Mouse (Mus musculus) olfactory bulb, adult 2 months (tissue): ENCODE results near the gene Srd5a3.

Experiments used
- CTCF ChIP-seq: fragments of 200-500 bp; IDR thresholded peaks from 2 replicates; pipeline ENCODE4 v1.5.1; 2012; ENCODE audit warnings: low read depth, mild to moderate bottlenecking, low read length, moderate library complexity; ENCODE audit not compliant: insufficient read depth
- POLR2A ChIP-seq: fragments of 200-500 bp; IDR thresholded peaks from 2 replicates; pipeline ENCODE4 v1.6.1; 2012; ENCODE audit warnings: mild to moderate bottlenecking, low read depth, low read length, moderate library complexity; ENCODE audit not compliant: insufficient read depth

- TF ChIP-seq CTCF, result no peak
- TF ChIP-seq POLR2A, result no peak
Observed at GRCm38 (mm10) chr5:76160086-76160485, 20.0 kb downstream of the Srd5a3 start.
